Mouse (Mus musculus) erythroblast, embryonic 14.5 days (primary cell): Measurements from ENCODE around the gene Spata22. TPM values are rescaled to one million over a fixed set of nuclear protein-coding genes. Genes with fewer than 3 reads are reported as not detected.

ENCODE experiments used
- H3K27me3 ChIP-seq: 2 replicates; pipeline ENCODE4 v1.6.1; 2012; ENCODE audit warnings: inconsistent platforms; ENCODE audit not compliant: control insufficient read depth
- H3K36me3 ChIP-seq: 2 replicates; pipeline ENCODE4 v1.6.1; 2012; ENCODE audit warnings: mild to moderate bottlenecking, inconsistent platforms; ENCODE audit not compliant: control insufficient read depth
- H3K4me1 ChIP-seq: 2 replicates; pipeline ENCODE4 v1.6.1; 2012; ENCODE audit warnings: inconsistent platforms; ENCODE audit not compliant: control insufficient read depth
- H3K4me3 ChIP-seq: replicated peaks from 2 replicates; pipeline ENCODE3; 2012; ENCODE audit warnings: moderate library complexity, mild to moderate bottlenecking, inconsistent platforms
- H3K9me3 ChIP-seq: 2 replicates; pipeline ENCODE4 v1.6.1; 2012; ENCODE audit warnings: low read length, inconsistent platforms, mixed read lengths; ENCODE audit not compliant: control insufficient read depth
- GATA1 ChIP-seq: IDR thresholded peaks from 2 replicates; pipeline ENCODE4 v1.6.1; 2012; ENCODE audit warnings: low read length, inconsistent platforms, mixed read lengths
- TAL1 ChIP-seq: IDR thresholded peaks from 3 replicates; pipeline ENCODE4 v1.6.1; 2012; ENCODE audit warnings: low read length, inconsistent platforms, mixed read lengths
- polyA plus RNA-seq: library from polyadenylated mRNA; stranded (reverse); fragments of >175 nt; gene quantifications from 2 replicates; pipeline ENCODE4 v1.2.3, GENCODE M21; 2012

Gene Spata22
- polyA plus RNA-seq, 1 experiment = not detected

DNA sequence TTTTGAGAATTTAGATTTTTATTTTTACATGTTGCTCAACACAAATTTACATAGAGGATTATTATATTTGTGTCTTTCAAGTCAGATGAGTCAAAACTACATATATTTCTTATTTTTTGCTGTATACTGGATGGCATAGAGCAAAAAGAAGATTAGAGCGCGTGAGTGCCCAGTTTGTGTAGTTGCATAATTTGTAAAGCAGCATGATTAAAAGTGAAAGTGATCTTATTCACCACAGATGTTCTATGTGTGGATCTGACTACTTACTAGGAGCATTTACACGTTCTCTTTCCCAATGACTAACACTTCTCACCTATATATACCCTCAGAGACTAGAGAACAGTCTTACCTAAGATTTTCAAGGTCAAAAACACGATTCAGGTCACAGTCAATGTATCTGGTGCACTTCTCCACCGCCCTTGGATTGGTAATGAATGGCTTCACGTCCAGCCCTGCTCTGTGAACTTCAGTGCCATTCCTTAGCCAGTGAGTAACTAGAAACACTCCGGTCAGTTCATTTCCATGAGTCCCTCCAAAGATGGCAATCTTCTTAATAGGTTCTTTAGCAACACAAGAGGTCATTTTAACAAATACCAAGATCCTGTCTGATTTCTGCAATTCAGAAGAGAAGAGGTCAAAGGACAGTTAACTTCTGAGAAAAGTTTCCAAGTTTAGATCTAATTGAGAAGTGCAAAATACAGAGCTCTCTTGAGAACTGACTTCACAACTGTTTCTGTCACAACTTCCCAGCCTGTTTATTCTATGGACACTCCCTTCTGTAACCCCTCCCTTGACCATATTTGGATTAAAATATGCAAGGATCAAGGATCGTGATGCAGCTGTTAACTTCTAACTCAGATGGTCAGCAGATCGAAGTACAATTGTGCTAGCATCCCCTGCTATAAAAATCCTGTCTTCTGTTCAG is 5.4 kb upstream of the Spata22 start:
- Histone ChIP-seq H3K36me3 (no peaks in the 10 kb centered on the region), H3K9me3 (peaks cover 1% of the 10 kb centered on the region; the same call in 1 of the 2 replicates), H3K27me3 (no peaks in the 10 kb centered on the region), H3K4me3 (no peak overlapping the region), H3K4me1 (no peaks in the 10 kb centered on the region)
- no peak for TF ChIP-seq TAL1
- no peak for TF ChIP-seq GATA1

DNA sequence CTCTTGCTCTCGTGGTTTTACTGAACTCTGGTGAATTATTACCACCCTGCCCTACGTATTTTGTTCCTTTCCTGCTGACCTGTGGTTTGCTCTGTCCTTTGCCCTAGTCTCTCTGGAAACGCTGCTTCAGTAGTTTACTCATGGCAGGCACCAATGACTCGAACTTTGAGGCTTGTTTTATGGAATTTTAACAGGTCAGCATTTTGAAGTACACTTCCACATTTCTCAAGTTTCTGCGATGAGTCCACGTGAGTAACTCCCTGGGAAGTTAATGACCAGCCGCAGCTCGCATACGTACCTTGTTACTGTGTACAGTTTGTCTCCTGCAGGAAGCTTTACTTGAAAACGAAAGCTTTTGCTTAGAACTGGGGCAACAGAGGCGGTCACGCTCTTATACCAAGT is 3.1 kb upstream of the Spata22 start:
- no peak for TF ChIP-seq TAL1
- TF ChIP-seq GATA1 = no peak
- Histone ChIP-seq H3K36me3 (no peaks in the 10 kb centered on the region), H3K4me3 (no peak overlapping the region), H3K9me3 (peaks cover 9% of the 10 kb centered on the region; the same call in 1 of the 2 replicates), H3K27me3 (no peaks in the 10 kb centered on the region), H3K4me1 (no peaks in the 10 kb centered on the region)

DNA sequence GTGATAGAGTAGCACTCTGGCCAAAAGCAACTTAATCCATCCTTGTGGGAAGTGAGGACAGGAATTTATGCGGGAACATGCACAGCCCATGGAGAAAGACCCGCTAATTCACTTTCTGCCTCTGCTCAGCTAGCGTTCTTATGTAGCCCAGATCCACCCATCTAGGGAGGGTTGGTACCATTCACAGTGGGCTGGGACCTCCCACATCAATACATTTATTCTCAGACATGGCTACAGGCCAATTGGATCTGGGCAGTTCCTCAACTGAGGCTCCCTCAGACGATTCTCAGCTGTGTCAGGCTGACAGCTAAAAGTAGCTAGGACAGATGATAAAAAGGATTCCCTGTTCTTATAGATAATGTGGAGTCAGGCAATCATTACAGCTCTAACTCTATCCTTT is 2.2 kb upstream of the Spata22 start:
- H3K9me3 ChIP-seq = peaks cover 9% of the 10 kb centered on the region; the same call in 1 of the 2 replicates
- TF ChIP-seq GATA1 (no peak), TAL1 (no peak)
- H3K4me1 ChIP-seq = no peaks in the 10 kb centered on the region
- no peaks in the 10 kb centered on the region for H3K27me3 ChIP-seq
- no peaks in the 10 kb centered on the region for H3K36me3 ChIP-seq
- no peak overlapping the region for H3K4me3 ChIP-seq

DNA sequence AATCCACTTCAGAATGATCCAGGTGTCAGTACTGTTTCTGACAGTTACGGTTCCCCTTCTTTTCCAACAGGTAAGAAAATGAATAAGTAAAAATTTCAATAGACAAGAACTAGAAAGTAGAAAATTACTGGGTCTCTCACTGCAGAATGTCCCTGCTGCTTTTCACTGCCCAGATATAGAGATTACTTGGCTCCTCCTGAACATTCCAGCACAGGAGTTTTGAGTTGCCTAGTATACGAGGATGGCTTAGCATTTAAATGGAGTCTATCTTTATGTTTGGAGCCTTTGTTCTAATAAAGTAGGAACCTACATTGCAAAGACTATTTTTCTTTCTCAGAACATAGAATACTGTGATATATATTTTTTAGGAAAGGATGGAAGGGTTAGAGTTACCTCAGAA is 3.8 kb downstream of the Spata22 start:
- Histone ChIP-seq H3K9me3 (peaks cover 9% of the 10 kb centered on the region; the same call in 1 of the 2 replicates), H3K36me3 (no peaks in the 10 kb centered on the region), H3K4me3 (no peak overlapping the region), H3K27me3 (no peaks in the 10 kb centered on the region), H3K4me1 (no peaks in the 10 kb centered on the region)
- TF ChIP-seq TAL1 = no peak
- TF ChIP-seq GATA1 = no peak

DNA sequence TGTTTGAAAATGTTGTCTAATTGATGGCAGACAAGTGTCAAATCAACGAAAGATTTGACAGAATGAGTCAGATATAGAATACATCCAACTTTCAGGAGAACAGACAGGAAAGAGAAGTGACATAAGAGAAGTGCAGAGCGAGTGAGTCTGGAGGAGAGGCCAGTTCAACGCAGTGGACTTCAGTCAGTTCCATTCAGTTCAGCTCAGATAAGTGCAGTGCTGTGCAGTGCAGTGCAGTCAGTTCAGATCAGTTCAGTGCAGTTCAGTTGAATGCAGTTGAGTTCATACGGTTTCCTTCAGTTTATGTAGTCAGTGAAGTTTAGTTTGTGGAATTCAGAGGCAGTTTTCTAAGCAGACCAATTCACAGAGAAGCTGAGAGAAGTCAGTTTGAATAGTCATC is 7.4 kb downstream of the Spata22 start:
- no peaks in the 10 kb centered on the region for H3K27me3 ChIP-seq

DNA sequence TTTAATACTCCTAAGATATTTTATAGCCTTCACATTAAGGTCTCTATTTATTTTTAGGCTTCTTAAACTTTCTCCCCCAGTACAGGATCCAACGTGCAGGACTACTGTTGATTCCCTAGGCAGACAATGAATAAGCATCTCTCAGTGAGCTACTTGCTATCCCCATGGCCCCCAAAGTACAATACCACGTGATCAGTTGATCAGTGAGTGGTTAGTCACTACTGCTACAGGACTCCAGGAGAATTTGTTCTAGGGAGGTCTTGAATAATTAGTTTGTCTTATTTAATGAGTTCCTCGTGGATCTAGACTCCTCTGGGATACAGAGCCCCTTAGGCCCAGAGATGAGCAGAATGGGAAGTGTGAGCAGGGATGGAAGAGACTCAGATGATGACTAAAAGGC is 20.9 kb downstream of the Spata22 start, which contains the start of gene Olfr20:
TSS of gene Olfr20 (plus strand) at position 301 of the 400 bp plus-strand sequence.
- no peaks in the 10 kb centered on the region for H3K36me3 ChIP-seq
- TF ChIP-seq GATA1 (no peak), TAL1 (no peak)
- no peaks in the 10 kb centered on the region for H3K4me1 ChIP-seq
- no peaks in the 10 kb centered on the region for H3K27me3 ChIP-seq
- no peak within 1 kb of the TSS for H3K4me3 ChIP-seq
- H3K9me3 ChIP-seq = no peaks in the 10 kb centered on the region

More for the DNA sequence above, 7.4 kb downstream of the Spata22 start:
- H3K4me3 ChIP-seq = no peak overlapping the region
- H3K36me3 ChIP-seq = no peaks in the 10 kb centered on the region
- H3K4me1 ChIP-seq = no peaks in the 10 kb centered on the region
- no peaks in the 10 kb centered on the region for H3K9me3 ChIP-seq
- TF ChIP-seq TAL1 (no peak), GATA1 (no peak)

DNA sequence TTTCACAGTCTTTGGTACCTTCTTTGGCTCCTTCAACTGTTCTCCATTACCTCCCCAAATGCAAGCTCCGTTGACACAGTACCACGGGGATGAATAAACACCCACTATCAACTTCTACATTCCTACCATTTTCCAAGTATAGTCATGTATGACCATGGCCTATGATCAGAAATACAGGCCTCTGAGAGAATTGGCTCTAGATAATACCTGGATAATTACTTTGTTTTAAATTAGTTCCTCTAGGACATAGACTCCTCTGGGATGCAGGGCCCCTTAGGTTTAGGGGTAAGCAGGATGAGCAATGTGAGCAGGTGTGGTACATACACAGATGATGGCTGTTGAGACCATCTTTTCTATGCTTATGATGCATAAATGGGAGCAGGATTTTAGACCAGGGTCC is 41.4 kb downstream of the Spata22 start, which contains the start of gene Olfr376:
TSS of gene Olfr376 (plus strand) at position 301 of the 400 bp plus-strand sequence.
- Histone ChIP-seq H3K4me3 (no peak within 1 kb of the TSS), H3K9me3 (no peaks in the 10 kb centered on the region; the same call in 1 of the 2 replicates), H3K4me1 (no peaks in the 10 kb centered on the region), H3K27me3 (no peaks in the 10 kb centered on the region), H3K36me3 (no peaks in the 10 kb centered on the region)
- TF ChIP-seq TAL1 = no peak
- no peak for TF ChIP-seq GATA1

DNA sequence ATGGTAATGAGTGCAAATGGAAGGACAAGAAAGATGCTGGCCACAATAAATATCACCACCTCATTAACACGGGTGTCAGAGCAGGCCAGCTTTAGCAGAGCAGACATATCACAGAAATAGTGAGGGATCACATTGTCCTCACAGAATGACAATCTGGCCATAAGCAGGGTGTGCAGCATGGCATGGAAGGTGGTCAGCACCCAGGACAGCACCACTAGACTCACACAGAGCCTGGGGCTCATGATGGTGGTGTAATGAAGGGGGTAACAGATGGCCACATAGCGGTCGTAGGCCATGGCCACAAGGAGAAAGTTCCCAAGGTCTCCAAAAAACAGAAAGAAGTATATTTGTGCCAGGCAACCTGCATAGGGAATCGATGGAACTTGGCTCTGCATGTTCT is 65.8 kb downstream of the Spata22 start:
- H3K36me3 ChIP-seq = no peaks in the 10 kb centered on the region
- 0 out of 2 replicates have a peak, but pooled peaks cover 3% of the 10 kb centered on the region for H3K9me3 ChIP-seq
- no peaks in the 10 kb centered on the region for H3K4me1 ChIP-seq
- no peak for TF ChIP-seq TAL1
- no peak for TF ChIP-seq GATA1
- no peaks in the 10 kb centered on the region for H3K27me3 ChIP-seq
- H3K4me3 ChIP-seq = no peak overlapping the region

Other genes with a start within 250 kb of the Spata22 start
- not detected in 2 replicates for gene Itgae, start 239.2 kb upstream of the Spata22 start, polyA plus RNA-seq
- 1.2 and 1.4 TPM in 2 replicates for gene Haspin, start 191.4 kb upstream of the Spata22 start, polyA plus RNA-seq
- gene P2rx5, start 169.3 kb upstream of the Spata22 start, polyA plus RNA-seq = not detected in 2 replicates
- gene Emc6, start 152.7 kb upstream of the Spata22 start, polyA plus RNA-seq = 19.4 and 20.4 TPM in 2 replicates
- 0.36 and 1.1 TPM in 2 replicates for gene Tax1bp3, start 152.7 kb upstream of the Spata22 start, polyA plus RNA-seq
- gene Ctns, start 130.7 kb upstream of the Spata22 start, polyA plus RNA-seq = 0.35 and 0.54 TPM in 2 replicates
- 0.03 and 0.05 TPM in 2 replicates for gene Shpk, start 130.3 kb upstream of the Spata22 start, polyA plus RNA-seq
- not detected in 2 replicates for gene Trpv1, start 95.4 kb upstream of the Spata22 start, polyA plus RNA-seq
- gene Trpv3, start 62.4 kb upstream of the Spata22 start, polyA plus RNA-seq = 0.01 TPM in 1 of 2 replicates, not detected in the other
- gene Aspa, start 145 bp upstream of the Spata22 start, polyA plus RNA-seq = not detected in 2 replicates
- not detected in 2 replicates for gene Gm49340, start within 50 bp of the Spata22 start, polyA plus RNA-seq
- not detected in 2 replicates for gene Olfr20, start 21.0 kb downstream of the Spata22 start, polyA plus RNA-seq
- not detected in 2 replicates for gene Olfr376, start 41.5 kb downstream of the Spata22 start, polyA plus RNA-seq
- gene Olfr1, start 69.9 kb downstream of the Spata22 start, polyA plus RNA-seq = not detected in 2 replicates
- not detected in 2 replicates for gene Olfr378, start 98.7 kb downstream of the Spata22 start, polyA plus RNA-seq
- gene Olfr380, start 127.8 kb downstream of the Spata22 start, polyA plus RNA-seq = not detected in 2 replicates
- gene Olfr381, start 161.9 kb downstream of the Spata22 start, polyA plus RNA-seq = not detected in 2 replicates
- not detected in 2 replicates for gene Olfr382, start 187.5 kb downstream of the Spata22 start, polyA plus RNA-seq